Mouse (Mus musculus): ENCODE results near the gene Rfx5.
A peak's percentile ranks its signal among the peaks of the same experiment; 100 is the strongest.
"Not testable (repeated sequence)": the region's sequence is repeated elsewhere in the genome, so short reads cannot be mapped to it uniquely, and the experiment has no call there.

Rfx5 gene

DNA sequence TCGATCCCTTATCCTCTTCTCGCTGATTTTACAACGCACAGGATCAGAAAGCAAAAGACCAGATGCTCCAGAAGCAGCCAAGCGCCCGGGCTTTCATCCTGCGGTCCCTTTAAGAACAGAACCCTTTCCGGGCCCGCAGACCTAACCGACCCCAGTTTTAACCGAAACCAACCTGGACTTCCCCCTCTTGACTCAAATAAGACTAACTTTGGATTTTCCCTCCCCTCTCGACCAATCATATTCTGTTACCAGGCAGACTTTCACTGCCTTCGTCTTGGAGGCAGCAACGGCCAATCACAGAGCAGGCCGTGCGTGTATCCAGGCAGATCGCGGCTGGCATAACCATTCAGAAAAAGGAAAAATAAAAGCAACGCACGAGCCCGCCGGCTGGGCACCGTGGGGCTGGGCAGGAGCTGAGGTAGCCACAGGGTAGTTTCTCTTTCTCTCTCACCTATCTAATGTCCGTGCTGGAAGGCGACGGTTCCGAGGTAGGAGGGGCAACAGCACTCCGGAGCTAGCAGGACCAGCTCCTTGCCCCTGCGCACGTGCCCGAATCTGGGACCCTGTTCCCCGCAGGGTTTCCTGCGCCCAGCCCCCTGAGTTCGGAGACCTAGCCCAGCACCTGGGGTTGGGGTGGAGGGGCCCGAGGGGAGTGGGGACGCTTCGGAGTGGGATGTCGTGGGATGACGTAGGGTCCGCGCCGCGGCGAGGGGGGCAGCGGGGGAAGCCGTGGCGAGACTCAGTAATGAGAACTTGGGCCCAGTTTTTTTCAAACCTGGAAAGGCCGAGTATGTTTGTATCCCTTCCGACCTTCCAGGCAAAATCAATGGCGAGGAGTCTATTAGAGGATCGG, at the start of gene Rfx5:
Gene Rfx5, plus strand, starts transcription at position 312 of the 853 bp plus-strand sequence.
- DNase-seq (ENCODE audit: low spot score), result peak; percentile 77

DNA sequence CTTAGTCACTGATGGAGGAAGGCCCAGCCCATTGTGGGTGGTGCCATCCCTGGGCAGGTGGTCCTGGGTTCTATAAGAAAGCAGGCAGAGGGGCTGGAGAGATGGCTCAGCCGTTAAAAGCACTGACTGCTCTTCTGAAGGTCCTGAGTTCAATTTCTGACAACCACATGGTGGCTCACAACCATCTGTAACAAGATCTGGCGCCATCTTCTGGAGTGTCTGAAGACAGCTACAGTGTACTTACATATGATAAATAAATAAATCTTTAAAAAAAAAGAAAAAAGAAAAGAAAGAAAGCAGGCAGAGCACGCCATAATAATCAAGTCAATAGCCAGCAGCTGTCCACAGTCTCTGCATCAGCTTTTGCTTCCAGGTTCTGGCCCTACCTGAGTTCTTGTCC, 49.1 kb upstream of the Rfx5 start:
- DNase-seq (ENCODE audit: low spot score), result not testable (repeated sequence)

DNA sequence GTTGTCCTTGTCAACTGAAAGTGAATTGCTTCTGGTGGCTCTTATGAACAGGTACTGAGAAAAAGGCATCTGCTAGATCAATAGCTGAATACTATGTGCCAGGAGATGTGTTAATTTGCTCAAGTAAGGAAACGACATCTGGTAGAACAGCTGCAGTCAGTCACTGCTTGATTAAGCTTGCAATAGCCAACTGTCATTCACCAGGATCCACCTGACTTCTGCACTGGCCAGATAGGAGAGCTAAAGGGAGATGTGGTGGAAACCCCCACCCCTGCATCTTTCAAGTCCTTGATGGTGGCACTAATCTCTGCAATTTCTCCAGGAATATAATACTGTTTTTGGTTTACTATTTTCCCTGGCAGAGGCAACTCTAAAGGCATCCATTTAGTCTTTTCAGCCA, 47.4 kb upstream of the Rfx5 start:
- DNase-seq (ENCODE audit: low spot score), result no peak

DNA sequence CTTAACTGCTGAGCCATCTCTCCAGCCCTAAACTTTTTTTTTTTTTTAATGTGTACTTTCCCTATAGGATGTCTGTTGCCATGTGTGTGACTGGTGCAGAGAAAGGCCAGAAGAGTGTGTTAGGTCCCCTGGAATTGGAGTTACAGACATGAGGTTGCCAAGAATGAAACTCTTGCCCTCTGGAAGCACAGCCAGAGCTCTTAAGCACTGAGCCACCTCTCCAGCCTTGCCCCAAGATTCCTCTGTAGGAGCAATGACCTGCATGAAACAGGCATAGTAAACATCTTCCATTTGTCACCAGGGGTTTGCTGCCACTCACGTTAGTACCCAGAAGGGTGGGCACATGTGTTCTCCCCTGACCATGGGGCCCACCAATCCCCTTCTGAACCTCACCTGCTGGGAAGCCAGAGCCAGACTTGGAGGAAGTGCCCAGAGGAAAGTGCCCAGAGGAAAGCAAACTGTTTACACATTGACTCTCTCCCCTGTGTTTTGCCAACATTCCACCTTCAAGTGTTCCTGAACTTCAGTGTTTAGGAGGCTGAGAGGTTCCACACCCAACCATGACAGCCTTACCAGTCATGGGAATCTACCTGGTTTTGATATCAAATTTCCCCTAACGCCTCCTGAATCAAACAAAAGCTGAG, 42.7 kb upstream of the Rfx5 start:
- DNase-seq (ENCODE audit: low spot score), result no peak

DNA sequence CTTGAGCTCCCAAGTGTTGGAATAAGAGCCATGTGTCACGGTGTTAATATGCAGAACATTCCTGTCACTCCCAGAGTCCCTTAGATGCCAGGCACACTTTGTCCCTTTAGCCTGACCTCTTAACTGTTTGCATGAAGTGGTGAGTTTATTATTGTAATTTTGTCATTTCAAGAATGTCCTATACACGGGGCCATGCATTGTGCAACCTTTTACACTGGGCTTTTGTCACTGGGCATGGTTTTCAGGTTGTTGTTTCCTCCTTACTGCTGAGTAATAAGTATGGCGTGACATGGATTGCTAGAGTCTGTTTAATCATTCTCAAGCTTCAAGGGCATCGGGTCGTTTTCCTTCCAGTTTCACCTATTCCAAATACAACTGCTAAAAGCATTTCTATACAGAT, 40.1 kb upstream of the Rfx5 start:
- DNase-seq (ENCODE audit: low spot score), result no peak

DNA sequence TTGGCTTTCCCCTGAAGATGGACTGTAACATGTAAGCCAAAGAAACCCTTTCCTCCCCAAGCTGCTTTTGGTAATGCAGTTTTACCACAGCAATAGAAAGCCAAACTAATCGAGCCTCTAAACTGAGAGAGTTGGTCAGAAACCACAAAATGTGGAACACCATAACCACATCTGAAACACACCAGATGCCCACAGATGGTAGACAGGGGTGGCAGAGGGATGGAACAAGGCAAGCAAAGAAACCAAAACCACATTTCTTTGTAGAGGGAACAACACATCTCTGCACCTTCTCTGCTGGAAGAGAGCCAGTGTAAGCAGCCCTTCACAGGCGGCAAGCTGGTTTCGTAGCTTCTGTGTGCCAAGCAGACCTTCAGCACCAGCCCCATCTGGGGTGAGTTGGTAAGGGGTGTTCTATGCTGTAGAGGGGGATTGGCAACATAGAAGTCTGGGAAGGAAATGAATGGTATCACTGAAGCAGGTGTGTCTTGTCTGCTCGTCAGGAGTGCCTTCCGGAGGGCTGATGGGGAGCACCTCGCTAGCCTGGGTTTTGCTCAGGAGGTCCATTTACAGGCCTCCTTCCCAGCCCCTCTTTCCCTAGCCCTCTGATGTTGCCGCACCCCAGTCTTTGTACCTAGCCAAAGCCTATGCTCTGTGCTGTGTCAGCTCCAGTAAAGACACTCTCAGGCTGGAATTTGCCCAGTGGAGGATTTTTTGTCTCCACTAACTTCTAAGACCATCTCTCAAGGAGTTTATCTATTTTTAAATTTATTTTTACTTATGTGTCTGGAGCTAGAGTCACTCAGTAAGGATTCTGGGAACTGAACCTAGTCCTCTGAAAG, 37.8 kb upstream of the Rfx5 start:
- no peak for DNase-seq (ENCODE audit: low spot score)

DNA sequence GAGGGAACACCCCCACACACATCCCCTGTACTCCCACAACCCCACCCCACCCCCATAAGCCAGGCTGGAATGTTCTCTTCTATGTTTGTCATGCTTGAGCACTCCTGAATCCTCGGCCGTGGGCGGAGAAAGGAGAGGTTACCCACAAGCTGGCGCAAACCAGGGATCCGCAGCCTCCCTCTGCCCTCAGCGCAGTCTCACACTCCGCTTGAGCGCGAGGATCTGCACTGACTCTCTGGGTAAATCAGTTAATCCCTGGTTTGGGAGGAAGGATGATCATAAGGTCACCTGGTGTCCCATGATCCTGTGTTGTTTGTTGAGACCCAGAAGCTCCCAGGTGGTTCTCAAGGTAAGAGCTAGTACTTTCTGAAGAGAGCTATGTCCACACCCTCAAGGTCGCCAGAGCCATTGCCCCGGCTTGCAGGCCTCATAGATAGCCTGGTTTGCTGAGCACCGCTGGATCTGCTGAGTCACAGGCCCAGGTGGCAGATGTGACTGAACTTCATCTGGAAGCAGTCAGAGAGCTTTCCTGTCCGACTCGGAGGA, 36.0 kb upstream of the Rfx5 start:
- no peak for DNase-seq (ENCODE audit: low spot score)

DNA sequence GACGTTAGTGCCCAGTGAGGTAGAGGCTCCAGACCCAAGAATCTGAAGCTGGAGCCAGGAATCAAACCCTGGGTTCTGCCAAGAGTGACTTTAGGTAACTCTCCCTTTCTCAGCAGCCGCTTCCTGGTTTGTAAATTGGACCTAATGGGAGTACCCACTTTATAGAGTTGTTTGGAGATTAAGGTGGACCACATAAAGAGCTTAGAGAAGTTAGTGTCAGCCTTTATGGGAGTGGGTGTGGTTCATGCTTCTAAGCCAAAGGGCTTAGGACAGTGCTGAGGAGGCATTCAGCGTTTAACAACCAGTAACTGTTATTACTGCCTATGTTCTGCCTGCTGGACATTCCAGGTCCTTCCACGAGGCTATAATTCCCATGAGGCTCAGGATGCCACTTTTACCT, 35.0 kb upstream of the Rfx5 start:
- DNase-seq (ENCODE audit: low spot score), result no peak

DNA sequence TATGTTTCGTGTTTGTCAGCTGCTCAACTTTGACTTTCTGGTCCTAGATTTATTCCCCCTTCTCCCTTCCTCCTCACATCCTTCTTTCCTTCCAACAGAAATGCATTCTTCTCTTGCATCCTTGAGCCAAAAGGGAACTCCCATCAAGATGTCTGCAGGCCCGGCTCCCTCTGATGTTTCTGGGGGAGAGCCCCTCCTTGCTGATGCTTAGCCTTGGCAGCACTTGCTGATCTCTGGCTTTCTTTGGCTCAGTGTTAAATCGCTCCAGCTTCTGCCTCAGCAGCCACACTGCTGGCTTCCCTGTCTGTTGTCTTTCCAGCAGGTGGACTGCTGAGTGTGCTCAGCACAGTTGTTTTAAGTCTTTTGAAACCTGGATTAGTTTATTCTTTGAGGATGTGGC, 32.8 kb upstream of the Rfx5 start:
- no peak for DNase-seq (ENCODE audit: low spot score)

DNA sequence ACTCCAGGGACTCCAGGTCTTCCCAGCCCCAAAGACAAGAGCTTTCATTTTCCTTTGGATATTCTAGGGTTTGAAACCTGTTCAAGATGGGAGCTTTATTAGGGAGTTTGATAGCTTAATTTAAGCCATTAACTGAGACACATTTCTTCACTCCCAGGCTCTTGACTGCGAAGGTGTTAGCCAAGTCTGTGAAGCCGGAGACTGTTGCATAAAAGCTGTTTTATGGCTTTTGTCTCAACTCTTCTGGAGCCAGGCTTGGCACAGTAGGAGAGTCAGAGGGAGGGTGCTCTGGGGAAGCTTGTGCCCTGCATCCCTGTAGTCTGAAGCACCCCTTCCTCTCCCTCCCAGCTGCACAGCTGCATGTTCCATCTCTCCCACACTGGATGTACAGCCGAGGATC, 31.5 kb upstream of the Rfx5 start:
- no peak for DNase-seq (ENCODE audit: low spot score)

DNA sequence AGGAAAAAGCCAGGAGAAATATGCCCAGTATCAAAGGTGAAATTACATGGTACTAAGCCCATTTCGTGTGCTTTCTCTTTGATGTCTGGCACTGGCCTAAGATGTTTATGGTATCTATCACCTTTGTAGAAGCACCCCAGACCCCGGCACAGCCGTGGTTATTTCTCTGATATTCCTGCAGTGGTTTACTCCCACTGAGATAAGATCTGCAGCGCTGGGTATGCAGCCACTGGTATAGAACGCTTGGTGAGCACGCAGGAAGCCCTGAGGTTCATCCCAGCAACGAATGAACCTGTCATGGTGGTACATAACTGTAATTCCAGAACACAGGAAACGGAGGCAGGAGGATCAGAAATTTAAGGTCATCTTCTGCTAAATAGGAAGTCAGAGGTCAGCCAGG, 29.2 kb upstream of the Rfx5 start:
- DNase-seq (ENCODE audit: low spot score), result no peak

DNA sequence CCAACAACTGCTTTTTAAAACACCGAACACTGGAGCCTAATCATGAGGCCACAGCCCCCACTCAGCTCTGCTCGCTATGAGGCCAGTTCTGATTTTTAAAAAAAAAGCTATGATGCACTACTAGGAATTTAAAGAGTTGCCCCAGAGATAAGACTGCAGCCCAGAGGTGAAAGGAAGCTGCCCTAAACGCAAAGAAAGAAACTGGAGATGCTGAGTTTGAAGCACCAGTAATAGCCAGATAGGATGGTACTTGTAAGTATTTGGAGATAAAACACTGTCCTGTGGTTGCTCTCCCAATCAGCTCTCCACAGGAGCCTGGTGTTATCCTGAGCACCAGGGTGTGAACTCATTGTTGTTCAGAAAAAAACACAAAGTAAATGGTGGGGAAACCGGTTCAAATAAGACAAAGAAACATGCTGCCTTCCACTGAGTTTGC, 27.6 kb upstream of the Rfx5 start:
- not testable (repeated sequence) for DNase-seq (ENCODE audit: low spot score)

DNA sequence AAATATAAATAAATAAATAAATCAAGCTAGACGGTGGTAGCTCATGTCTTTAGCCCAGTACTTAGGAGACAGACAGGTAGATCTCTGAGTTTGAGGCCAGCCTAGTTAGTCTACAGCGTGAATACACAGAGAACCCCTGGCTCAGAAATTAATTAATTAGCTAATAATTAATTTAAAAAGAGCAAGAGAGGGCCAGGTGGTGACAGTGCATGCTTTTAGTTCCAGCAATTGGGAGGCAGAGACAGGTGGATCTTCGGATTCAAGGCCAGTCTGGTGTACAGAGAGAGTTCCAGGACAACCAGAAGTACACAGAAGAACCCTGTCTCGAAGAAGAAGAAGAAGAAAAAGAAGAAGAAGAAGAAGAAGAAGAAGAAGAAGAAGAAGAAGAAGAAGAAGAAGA, 24.9 kb upstream of the Rfx5 start:
- not testable (repeated sequence) for DNase-seq (ENCODE audit: low spot score)

DNA sequence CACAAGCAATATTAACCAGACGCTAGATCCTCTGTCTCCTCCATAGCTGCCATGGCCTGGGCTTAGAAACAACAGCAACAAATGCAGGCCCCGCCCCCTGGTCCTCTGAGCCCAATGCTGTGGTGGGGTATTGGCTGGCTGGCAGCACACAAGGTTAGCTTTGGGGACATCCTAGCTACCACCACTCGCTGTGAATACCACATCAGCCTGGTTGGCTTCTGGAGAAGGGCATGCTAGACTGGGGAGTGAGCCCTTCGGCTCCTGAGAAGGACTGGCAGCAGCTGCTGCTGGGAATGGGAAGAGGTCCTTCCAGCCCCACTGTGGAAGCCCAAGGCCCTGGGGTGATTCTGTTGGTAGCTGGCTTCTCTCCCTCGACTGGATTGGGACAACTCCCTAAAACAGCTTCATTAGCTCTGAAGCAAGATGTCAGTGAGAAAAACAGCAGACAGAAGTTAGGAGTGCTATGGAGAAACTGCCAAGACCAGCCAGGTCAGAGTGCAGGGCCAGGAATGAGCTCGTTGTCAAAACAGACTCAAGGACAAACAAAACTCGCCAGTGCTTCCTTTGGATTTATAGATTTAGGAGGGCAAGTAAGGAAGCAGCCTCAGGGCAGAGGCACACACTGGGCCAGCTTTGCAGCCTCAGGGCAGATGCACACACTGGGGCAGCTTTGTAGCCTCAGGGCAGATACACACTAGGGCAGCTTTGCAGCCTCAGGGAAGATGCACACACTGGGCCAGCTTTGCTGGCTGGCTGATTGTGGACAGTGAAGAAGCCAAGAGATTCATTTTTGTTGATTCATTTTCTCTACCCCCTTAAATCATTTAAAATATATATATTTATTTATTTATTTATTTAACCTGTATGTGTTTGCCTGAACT, 23.2 kb upstream of the Rfx5 start:
- not testable (repeated sequence) for DNase-seq (ENCODE audit: low spot score)

DNA sequence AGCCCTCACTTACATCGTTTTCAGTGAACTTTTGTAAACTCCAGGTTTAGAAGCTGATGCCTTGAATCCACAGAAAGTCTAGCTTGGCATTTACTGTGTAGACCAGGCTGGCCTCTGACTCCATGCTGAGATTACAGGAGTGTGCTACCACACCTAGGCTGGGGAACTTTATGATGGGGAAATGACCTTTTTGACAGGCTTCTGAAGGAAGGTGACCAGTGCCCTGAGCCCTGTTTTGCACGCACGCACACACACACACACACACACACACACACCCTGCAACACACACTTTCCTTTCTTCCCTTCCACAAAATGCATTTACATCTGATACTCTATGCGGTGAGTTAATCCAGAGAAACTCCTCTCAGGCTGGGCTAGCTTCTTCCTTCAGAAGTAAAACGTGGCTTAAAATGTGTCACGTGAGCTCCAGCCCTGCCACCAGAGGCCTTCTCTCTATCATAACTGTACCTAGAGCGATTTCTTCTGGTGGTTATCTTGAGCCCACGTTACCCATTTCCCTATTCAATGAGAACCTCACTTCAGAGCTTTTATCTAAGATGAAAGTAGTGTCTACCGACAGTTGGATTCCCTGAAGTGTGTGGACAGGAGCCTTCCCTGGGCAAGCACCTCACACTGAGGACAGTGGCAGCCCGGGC, 22.3 kb upstream of the Rfx5 start:
- DNase-seq (ENCODE audit: low spot score), result not testable (repeated sequence)

DNA sequence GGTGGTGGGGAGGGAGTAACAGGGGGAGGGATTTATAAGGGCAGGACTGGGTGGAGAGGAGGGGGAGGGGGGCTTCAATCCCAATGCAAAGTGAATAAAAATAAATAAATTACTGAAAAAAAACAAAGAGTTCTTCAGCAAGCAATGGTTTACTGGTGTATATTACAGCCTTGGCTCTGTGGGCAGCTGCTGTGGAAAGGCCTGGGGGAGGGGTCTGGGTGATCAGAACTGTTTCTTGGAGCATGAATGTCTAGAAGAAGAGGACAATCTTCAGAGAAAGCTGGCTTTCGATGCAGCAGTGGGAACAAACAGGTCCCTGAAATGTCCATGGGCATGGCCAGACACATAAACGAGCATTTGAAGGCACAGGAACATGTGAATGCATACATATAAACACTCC, 21.6 kb upstream of the Rfx5 start:
- not testable (repeated sequence) for DNase-seq (ENCODE audit: low spot score)

DNA sequence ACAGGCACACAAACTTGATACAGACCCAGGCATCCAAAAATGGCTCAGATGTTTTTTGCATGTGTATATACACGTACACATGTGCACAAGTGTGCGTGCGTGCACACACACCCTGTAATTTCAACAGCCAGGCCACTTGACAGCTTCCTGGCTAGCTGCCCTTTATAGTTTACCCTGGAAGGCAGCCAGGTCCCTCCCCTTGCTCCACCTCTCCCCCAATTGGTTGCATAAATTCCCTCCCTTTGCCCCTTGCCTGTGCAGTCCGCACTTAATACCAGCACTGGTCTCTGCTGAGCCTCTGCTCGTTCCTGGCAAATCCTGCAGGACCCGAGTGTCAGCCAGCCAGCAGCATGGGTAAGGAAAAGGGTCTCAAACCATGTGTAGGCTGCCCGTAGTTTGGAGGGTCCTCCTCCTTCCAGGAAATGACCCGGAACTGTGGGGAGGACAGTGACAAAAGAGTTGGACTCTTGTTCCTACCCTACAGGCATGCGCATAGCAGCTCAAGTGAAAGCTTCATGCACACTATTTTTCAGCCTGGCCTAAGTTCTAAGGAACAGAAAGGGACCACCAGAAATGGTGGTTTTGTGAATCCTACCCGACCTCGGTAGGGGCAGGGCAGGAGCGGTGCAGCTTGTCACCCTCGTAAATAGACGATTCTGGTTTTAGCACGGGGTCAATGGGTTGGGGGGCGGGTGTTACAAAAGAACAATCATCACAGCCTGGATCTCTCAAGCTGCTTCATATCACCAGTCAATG, 20.9 kb upstream of the Rfx5 start, which contains the start of gene Selenbp1:
Gene Selenbp1, plus strand, starts transcription at position 248 of the 756 bp plus-strand sequence.
- peak; percentile 72 for DNase-seq (ENCODE audit: low spot score)

DNA sequence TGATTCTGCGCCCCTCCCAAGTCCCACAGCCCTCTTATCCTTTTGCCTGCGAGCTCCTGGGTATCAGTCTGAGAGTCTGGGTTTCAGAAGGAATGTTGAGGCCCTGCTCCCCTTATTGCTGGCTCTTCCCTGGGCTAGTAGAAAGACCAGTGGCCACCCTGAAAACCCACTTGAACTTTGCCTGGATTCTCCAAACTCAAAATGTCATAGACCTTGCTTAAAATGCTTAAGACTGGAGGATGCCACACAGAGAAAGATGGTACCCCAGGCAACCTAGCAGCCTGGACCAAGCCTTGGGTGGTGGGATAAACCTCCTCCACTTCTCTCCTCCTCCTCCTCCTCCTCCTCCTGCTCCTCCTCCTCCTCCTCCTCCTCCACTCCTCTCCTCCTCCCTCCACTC, 20.3 kb upstream of the Rfx5 start:
- not testable (repeated sequence) for DNase-seq (ENCODE audit: low spot score)

DNA sequence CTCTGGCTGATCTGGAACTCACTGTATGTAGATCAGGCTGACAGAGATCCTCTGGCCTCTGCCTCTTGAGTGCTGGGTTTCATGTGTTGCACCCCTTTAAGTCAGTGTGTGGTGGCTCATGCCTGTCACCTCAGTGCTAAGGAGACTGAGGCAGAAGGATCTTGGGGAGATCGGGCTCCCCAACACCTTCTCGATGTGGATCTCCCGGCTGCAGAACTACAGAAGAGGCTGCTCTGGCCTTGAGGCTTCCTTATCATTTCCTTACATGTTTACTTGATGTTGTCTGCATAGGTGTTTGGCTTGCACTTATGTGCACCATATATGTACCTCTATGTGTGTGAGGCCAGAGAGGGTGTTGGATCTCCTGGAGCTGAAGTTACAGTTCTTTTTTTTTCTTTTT, 19.3 kb upstream of the Rfx5 start:
- DNase-seq (ENCODE audit: low spot score), result not testable (repeated sequence)

DNA sequence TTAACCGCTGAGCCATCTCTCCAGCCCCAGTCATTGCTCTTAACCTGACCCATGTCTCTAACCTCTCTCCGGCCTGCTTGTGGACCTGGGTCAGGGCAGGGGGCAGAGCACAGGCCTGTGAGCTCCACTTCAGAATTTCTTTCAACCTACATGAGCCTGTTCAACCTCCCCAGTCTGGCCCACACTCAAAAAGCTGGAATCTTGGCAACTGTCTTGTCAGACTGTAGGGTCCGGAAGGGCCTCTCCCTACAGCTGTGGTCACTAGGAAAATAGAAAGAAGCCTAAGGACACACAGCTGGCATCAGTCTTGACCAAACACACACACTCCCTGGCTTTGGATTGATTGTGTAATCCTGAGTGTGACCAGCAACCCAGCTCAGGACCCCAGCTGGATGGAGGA, 18.5 kb upstream of the Rfx5 start:
- not testable (repeated sequence) for DNase-seq (ENCODE audit: low spot score)

Data from ovary, postnatal 10 days (tissue).